Mouse (Mus musculus): ENCODE results near the gene Gm26661. TPM values are rescaled to one million over a fixed set of nuclear protein-coding genes. Genes with fewer than 3 reads are reported as not detected.

Gm26661 gene
- not detected for total RNA-seq (2021)

GRCm38 (mm10) chr14:7791532-7792159, at the start of gene Gm26661:
Gm26661 (plus strand) TSS chr14:7791587.
- intact Hi-C loops (cut with DNase I): no loop called here
- DNase-seq (ENCODE audit: low spot score in 2 of 2): peak; percentile 20 to 28

- DNase-seq (ENCODE audit: low spot score in 2 of 2): peak; percentile 12 to 32
- intact Hi-C loops (cut with DNase I): no loop called here
Measured at GRCm38 (mm10) chr14:7748944-7749763, 42.2 kb upstream of the Gm26661 start.

GRCm38 (mm10) chr14:7749764-7750089, 41.7 kb upstream of the Gm26661 start:
- intact Hi-C loops (cut with DNase I): no loop called here
- no peak for DNase-seq (ENCODE audit: low spot score in 2 of 2)

- intact Hi-C loops (cut with DNase I): no loop called here
- DNase-seq (ENCODE audit: low spot score in 2 of 2): peak; percentile 55 to 66
Measured at GRCm38 (mm10) chr14:7765569-7766314, 25.6 kb upstream of the Gm26661 start.

- intact Hi-C loops (cut with DNase I): no loop called here
- DNase-seq (ENCODE audit: low spot score in 2 of 2): peak; percentile 26 to 29
Measured at GRCm38 (mm10) chr14:7773714-7774389, 17.5 kb upstream of the Gm26661 start.

GRCm38 (mm10) chr14:7786073-7786472, 5.3 kb upstream of the Gm26661 start:
- no peak for DNase-seq (ENCODE audit: low spot score in 2 of 2)
- intact Hi-C loops (cut with DNase I): no loop called here

- intact Hi-C loops (cut with DNase I): loop anchor here (2.0 kb wide), 1 partner anchor 21 kb away; no protein-coding TSS in a partner anchor
- peak in 1 of 2 experiments; percentile 12 for DNase-seq (ENCODE audit: low spot score in 2 of 2)
Measured at GRCm38 (mm10) chr14:7789266-7790030, 1.9 kb upstream of the Gm26661 start.

GRCm38 (mm10) chr14:7791061-7791531, 291 bp upstream of the Gm26661 start:
- DNase-seq (ENCODE audit: low spot score in 2 of 2): no peak
- intact Hi-C loops (cut with DNase I): no loop called here

- intact Hi-C loops (cut with DNase I): no loop called here
- DNase-seq (ENCODE audit: low spot score in 2 of 2): no peak
Measured at GRCm38 (mm10) chr14:7795961-7796360, 4.6 kb downstream of the Gm26661 start.

- no peak for DNase-seq (ENCODE audit: low spot score in 2 of 2)
- intact Hi-C loops (cut with DNase I): no loop called here
Measured at GRCm38 (mm10) chr14:7800611-7801010, 9.2 kb downstream of the Gm26661 start.

- intact Hi-C loops (cut with DNase I): no loop called here
- DNase-seq (ENCODE audit: low spot score in 2 of 2): peak; percentile 31 to 45
Measured at GRCm38 (mm10) chr14:7801831-7802230, 10.4 kb downstream of the Gm26661 start.

- DNase-seq (ENCODE audit: low spot score in 2 of 2): no peak
- intact Hi-C loops (cut with DNase I): no loop called here
Measured at GRCm38 (mm10) chr14:7803874-7804557, 12.6 kb downstream of the Gm26661 start.

GRCm38 (mm10) chr14:7804558-7804905, 13.1 kb downstream of the Gm26661 start:
- intact Hi-C loops (cut with DNase I): no loop called here
- no peak for DNase-seq (ENCODE audit: low spot score in 2 of 2)

GRCm38 (mm10) chr14:7807711-7808110, 16.3 kb downstream of the Gm26661 start:
- intact Hi-C loops (cut with DNase I): no loop called here
- DNase-seq (ENCODE audit: low spot score in 2 of 2): no peak

GRCm38 (mm10) chr14:7808501-7808981, 17.2 kb downstream of the Gm26661 start:
- DNase-seq (ENCODE audit: low spot score in 2 of 2): no peak
- intact Hi-C loops (cut with DNase I): no loop called here

- no peak for DNase-seq (ENCODE audit: low spot score in 2 of 2)
- intact Hi-C loops (cut with DNase I): no loop called here
Measured at GRCm38 (mm10) chr14:7809043-7809955, 17.9 kb downstream of the Gm26661 start.

- intact Hi-C loops (cut with DNase I): loop anchor here (2.0 to 10.0 kb wide), 4 partner anchors 67 to 177 kb away; partner anchors contain the start of gene Dnase1l3
- peak; percentile 94 to 95 for DNase-seq (ENCODE audit: low spot score in 2 of 2)
Measured at GRCm38 (mm10) chr14:7817770-7818462, 26.5 kb downstream of the Gm26661 start, which contains the start of gene Flnb. Flnb (plus strand) TSS chr14:7817957.

Measured in left cerebral cortex, postnatal 36 days (tissue).